Mouse (Mus musculus): ENCODE measurements at regions not wholly inside any gene's neighbourhood (a gene's known extent, or its start where the extent isn't known, plus 50 kb on each side); places are given as distances from the start of the nearest gene placed in this dataset.
A peak's percentile ranks its signal among the peaks of the same experiment; 100 is the strongest.

DNA sequence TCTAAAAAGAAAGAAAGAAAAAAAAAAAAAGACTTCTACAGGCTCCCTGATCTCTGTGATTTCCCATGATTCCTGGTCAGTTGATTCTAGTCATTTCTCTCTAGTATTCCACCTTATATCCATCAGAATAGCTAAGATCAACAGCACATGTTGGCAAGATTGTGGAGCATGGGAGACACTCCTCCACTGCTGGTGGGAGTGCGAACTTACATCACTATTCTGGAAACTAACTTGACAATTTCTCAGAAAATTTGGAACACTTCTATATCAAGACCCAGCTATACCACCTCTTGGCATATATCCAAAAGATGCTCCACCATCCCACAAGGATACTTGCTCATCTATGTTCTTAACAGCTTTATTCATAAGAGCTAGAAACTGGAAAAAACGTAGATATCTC lies 3266.0 kb upstream of the Lrrc6 start:
- DNase-seq: peak; percentile 21

DNA sequence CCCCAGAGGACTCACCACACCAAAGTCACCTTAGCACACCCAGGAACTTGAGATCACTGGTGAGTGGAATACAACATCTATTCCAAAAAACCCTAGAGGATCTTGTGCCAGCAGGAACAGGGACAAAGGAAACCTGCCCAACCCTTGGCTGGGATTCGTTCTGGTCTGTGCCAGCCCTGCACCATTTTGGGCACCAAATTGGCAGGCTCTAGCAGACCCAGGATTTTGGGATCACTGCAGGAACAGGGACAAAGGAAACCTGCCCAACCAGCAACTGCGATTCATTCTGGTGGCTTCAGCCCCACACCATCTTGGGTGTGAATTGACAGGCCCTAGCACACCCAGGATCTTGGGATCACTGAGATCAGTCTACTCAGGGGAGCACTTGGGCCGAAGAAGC lies 3251.9 kb upstream of the Lrrc6 start:
- DNase-seq: no peak

DNA sequence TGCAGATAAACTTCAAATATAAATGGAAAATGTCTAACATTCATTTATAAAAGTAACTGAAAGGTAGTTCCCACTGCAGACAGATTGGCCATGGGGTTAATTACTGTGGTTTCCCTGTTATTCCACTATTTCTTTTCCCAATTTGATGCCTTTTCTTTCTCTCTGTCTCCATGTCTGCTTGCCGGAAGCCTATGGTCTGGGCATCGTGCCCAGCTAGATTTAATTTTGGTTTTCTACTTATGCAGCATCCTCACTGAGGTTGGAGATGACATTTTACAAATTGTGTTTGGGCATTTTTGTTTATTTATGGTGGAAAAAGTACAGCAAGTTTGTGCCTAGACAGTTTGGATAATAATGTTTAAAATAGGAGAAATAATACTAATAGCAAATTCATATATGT lies 3214.0 kb upstream of the Lrrc6 start:
- DNase-seq: peak; percentile 83

DNA sequence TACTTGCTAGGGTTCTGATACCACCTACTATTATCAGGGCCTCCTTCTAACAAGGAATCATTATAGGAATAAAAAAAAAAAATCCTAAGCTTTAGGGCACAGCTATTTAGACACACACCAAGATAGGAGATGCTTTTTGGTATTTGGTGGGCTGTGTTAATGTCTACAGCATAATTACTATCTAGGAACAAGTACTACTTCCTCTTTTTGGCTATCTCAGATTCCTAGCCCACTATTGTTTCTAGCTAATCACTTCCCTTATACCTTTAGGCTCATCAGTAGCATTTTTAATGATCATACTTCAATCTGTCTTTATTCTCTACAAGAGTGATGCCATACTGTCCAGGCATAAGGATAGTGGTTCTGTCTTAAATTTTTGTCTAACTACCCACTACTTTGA lies 3213.2 kb upstream of the Lrrc6 start:
- DNase-seq: no peak

DNA sequence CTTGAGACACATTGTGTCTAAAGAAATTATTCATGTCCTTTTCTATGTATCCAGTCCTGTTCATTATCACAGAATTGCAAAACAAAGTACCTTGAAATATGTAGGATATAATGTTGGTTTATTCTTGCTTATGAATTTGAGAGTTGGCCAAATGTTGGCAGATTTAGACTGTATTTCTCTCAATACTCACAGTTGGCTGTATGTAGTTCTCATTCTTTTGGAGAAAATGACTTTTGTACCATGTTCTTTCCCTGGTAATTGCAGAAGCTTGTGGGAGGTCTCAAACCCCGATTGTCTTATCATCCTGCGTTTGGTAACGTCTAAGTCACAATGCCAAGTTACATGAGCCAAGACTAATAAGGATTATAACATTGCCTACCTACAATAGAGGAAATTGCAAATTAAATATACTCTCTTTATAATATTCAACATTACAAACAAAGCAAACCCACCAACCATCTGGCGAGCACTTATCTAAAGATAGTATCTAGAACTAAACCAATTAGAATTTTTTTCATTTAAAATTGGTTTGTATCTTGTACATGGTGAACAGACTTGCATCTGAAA lies 3195.0 kb upstream of the Lrrc6 start:
- DNase-seq: peak; percentile 12

DNA sequence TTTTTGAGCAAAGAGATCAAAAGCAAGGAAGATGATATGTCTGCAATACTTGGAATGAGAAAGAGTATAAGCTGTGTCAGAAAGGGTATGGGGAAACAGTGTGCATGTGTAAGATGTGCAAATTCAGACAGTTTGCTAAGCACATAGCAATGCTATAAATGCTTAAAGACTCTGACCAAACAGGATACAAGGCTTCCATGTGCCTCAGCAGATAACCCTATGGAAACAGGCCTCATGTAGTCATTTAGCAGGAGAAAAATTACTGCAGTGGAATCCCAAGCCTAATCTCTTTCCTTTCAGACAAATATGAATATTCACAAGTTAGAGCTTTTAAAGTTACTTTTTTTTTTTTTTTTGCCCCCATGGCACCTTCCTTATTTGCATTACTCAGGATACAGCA lies 3189.8 kb upstream of the Lrrc6 start:
- DNase-seq: no peak
